Mouse (Mus musculus): ENCODE results near the gene Nova2.

The Nova2 gene

DNA sequence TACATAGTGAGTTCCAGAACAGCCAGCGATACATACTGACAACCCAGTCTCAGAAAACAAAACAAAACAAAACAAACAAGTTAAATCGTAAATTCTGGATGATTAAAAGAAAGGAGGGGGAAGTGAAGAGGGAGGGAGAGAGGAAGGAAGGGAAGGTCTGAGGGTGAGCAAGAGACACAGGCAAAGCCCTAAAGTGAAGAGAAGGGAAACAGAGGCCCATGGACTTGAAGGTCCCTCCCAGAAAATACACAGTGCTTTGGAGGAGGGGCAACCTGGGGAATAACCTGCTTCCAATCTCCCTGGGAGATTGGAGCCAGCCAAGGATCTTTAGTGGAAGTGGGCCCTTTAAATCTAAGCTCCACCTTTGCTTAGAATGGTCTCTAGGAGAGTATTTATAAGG, 61.4 kb downstream of the Nova2 start, which contains the start of gene Nanos2:
TSS of gene Nanos2 (plus strand) at position 301 of the 400 bp plus-strand sequence.
- no peak for DNase-seq (ENCODE audit: low spot score)

DNA sequence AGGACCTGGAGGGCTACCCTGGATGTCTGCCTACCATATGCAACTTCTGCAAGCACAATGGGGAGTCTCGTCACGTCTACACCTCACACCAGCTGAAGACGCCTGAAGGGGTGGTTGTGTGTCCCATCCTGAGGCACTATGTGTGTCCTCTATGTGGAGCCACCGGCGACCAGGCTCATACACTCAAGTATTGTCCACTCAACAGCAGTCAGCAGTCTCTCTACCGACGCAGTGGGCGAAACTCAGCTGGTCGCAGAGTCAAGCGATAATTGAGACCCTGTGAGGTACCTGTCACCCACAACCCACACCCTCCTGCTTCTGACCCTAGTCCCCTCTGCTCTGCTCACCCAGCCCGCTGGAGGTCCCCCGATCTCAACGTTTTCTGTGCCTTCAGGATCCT, 62.1 kb downstream of the Nova2 start:
- no peak for DNase-seq (ENCODE audit: low spot score)

DNA sequence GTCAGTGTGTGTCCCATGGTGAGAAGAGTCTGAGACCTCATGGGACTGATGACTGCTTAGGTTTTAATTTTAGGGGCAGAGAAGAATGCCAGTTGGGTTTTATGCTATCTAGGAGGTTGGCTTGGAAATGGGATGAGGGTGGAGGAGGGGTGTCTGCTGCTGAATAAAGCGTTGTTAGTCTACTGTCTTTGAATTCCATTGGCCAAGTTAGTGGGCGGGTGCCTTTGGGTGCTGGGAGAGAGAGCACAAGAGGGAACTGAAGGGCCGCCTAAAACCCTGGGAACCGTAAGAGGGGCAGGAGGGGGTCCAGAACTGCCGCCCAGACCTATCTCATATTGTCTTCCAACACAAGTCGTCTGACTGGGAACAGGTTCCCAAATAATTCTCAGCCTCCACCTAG, 63.1 kb downstream of the Nova2 start:
- no peak for DNase-seq (ENCODE audit: low spot score)

DNA sequence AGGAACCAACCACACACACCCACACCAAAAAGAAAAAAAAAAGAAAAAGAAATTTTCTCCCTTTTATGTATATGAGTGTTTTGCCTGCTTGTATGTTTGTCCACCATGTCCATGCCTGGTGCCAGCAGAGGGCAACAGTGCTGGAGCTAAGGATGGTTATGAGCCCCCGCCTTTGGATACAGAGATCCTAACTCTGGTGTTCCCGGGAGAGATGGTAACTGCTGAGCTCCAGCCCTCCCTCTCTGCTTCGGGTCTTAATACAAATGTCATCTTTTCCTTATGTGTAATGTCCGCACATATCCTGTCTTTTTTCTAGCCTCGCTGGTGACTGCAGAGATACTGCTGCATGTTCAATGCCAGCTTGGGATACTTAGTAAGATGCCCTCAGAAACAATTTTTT, 64.3 kb downstream of the Nova2 start:
- no peak for DNase-seq (ENCODE audit: low spot score)

DNA sequence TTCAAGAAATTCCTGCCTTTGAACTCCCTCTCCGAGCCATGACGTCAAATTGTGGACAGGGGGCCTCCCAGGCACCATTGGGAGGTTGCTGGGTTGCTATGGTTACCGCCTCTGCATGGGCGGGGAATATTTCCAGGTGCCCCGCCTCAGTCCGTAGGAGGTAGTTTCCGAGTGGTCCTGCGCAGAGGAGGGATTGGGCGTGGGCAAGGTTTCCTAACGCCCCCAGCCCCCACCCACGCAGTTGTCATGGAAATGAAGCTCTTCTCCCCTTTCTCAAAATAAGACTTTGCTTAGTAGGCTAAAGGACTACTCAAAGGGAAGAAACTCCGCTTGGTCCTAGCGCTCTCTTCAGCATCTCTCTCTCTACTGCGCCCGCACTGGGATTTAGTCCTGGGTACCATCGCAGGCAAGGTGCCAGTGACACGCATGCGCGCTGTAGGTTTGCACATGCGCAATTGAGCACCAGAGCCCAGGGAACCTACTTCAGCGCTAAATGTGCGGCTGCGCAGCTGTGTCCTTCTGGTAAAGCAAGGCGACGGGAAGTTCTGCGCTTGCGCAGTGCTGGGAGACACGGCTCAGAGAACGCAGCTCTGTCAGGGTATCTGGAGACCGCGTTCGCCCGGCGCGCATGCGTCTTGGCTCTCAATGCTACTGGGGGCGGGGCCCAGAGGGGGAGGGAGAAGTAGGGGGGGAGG, 65.1 kb downstream of the Nova2 start, which contains the start of gene Mypop:
TSS of gene Mypop (plus strand) at position 645 of the 695 bp plus-strand sequence.
- DNase-seq (ENCODE audit: low spot score): peak; percentile 100

DNA sequence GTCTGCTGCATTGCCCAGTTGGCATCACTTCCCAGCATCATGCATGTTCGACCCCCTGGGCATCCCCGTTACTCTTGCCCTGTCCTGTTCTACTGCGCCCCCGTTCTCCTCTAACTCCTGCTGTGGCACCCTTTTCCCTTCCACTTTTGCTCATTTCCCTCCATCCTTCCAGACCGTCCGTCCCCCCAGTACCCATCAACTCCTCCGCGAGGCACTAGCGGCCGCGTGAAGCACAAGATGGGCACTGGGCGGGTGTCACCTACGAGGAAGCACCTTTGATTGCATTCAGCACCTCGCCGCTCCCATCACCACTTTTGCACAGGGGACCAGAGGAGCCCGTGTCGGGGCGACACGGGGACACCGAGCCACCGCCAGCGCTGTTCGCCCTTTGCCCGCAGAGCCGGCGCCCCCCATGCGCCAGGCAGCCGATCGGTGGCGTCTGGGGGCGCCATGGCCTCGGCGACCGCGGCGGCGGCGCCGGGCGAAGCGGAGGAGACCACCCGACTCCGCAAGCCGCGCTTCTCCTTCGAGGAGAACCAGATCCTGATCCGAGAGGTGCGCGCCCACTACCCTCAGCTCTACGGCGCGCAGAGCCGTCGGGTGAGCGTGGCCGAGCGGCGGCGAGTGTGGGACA, 66.1 kb downstream of the Nova2 start:
- no peak for DNase-seq (ENCODE audit: low spot score)

DNA sequence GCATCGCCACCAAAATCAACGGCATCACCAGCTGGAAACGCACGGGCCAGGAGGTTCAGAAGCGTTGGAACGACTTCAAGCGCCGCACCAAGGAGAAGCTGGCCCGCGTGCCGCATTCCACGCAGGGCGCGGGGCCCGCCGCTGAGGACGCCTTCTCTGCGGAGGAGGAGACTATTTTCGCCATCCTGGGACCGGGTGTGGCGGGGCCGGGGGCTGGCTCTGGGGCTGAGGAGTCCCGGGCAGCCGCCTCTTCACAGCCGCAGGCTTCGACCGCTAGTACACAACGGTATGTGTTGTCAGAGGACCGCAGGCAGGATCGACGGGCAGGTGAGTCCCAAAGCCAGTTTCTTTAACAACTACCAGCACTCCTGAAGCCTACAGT, 66.6 kb downstream of the Nova2 start:
- no peak for DNase-seq (ENCODE audit: low spot score)

DNA sequence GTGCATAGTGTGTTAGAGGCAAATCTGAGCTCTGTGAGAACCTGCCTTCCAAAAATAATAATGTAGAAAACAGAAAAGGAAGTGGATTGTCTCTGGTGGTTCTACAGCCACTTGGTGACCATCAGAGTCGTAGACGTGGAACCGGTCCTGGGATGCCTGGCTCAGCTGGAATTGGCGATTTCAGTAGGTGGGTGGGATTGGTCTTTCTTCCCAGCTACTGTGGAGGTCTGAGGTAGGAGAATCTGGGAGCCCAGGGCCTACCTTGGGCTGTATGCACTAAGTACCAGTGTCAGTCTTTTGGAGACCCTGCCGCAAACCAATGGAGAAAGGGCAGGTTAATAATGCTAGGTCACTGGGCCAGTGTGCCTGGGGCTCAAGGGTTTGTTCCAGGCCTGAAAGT, 67.3 kb downstream of the Nova2 start:
- DNase-seq (ENCODE audit: low spot score): no peak

DNA sequence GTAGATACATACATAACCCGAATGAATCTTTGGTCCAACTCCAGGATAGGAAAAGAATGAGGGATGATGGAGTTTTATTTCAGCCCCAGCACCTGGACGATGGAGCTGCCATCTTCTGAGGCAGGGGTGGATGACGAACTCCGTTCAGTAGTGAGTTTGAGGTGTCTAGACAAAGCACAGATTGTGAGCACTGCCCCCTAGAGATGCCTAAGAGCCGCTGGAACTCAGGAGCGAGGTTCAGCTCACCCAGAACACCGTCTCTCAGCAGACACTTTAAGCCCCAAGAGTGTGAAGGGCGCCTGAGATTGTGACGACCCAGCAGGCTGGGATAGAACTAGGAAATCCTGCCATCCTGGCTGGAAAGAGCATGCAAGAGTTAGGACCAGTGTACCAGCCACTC, 73.1 kb downstream of the Nova2 start:
- no peak for DNase-seq (ENCODE audit: low spot score)

DNA sequence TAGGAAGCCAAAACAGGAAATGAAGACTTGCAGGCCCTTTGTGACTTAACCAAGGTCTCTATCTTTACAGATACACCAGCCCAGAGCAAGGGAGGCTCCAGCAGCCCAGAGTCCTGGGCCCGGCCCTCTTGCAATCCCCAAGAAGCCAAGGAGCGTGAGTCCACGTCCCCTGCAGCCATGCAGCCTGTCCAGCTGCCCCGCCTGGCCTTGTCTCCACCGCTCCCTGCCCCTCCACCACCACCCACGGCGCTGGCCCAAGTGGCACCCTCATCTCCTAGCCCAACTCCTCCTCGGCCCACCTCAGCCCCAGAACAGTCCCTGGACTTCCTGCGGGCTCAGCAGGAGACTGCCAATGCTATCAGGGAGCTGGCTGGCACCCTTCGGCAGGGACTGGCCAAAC, 74.7 kb downstream of the Nova2 start:
- DNase-seq (ENCODE audit: low spot score): no peak

DNA sequence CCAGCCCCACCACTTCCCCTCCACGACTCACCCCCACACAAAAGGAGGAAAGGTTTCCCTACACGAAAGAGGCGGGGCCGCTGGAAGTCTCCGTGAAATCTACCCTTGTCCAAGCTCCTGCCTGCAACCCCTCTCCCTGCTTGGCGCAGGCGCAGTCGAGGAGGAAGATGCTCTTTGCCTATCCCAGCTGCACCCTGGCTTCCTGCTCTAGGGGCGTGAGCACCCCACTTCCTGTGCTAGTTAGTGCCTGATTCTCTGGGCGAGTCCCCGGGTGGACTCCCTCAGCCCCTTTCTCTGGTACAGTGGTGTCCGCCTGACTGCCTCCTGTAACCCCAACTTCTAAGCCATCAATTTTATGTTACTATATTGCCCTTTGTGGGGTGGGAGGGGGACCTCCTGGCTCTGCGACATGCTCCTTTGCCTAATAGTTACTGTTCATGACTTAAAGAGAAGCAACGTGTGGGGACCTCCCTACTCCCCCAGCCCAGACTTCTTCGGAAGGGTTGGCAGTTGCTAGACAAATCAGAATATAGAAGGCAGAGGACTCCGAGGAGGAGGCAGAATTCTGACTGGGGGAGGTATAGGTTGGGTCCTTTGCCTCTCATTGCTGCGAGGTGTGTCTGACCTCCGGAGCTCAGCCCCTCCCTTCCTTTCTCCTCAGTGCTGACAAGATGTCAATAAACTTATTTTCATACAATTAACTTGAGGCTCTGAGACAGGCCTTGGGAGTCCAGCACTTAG, 75.5 kb downstream of the Nova2 start:
- peak; percentile 65 for DNase-seq (ENCODE audit: low spot score)

DNA sequence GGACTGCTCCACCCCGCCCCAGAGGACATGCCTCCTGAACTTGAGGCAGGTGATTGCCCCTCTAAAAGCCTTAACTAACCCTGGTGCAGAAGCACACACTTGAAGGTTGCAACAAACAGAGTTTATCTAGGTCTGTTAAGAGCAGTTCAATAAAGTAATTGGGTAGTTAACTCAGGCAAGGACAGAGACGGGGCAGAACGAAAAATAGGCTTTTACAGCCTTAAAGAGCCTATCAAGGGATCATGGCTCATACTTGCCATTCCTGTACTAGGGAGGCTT, 76.1 kb downstream of the Nova2 start:
- no peak for DNase-seq (ENCODE audit: low spot score)

DNA sequence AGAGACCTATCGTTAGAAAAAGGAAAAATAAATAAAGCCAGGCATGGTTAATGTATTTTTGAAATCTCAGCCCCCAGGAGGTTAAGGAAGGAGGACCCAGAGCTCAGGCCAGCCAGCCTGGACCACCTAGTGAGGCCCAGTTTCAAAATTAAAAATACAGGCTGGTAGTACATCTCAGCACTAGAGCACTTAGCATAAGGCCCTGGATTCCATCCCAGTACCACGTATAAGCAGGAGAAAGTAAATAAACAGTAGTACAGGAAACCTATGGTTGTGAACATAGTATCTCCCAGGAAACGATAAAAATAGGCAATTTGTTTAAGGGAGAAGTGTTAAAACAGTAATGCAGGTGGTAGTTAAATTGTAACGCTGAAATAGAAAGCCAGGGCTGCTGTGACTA, 76.4 kb downstream of the Nova2 start:
- no peak for DNase-seq (ENCODE audit: low spot score)

DNA sequence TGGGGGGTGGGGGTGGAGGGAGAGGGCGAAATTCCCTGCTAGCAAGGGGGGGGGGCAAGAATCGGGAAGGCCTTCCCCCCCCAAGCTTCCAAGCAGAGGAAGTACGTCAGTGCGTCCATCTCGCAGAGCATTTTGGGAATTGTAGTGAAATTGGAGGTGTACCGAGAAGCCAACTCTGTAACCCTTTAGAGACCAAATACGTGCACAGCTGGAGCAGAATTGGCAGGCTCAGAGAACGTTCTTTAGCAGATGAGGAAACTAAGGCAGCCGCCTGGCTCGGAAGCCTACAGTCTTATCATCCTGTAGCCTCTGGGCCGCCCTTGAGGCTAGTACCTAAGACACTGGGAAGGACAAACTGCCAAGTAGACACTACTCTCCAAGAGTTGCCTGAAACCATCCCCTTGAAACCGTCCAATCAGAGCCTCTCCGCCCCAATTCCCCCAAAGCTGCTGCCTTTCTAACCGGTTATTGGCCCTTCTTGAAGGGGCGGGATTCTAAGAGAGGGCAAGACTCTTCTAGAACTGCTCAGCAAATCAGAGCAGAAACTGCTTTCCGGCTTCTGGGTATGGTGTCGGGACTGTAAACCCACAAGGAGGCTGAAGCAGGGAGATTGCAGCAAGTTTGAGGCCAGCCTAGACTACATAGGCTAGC, 77.3 kb downstream of the Nova2 start:
- peak; percentile 95 for DNase-seq (ENCODE audit: low spot score)

DNA sequence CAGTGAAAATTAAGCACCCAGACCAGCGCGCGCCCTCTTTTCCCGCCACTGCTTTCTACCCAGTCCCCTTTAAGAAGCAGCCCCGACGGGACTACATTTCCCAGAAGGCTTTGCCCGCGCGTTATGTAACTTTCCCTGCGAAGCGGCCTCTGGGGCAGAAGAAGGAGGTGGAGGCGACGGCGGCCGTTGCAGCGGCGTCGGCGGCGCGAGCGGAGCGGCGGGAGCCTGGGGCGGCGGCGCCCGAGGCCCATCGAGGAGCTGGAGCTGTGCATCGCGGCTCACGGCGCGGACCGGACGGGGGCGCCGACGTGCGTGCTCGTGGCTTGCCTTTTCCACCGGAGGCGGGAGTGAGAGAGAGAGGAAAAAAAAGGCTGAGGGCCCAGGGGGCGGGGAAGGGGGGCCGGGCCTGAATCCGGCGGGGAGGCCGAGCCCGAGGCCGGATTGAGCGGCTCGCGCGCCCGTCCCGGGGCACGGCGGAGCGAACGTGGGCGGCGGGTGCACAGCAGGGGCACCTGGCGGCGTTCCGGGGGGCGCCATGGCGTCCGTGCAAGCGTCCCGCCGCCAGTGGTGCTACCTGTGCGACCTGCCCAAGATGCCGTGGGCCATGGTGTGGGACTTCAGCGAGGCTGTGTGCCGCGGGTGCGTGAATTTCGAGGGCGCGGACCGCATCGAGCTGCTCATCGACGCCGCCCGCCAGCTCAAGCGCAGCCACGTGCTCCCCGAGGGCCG, 78.4 kb downstream of the Nova2 start, which contains the start of gene Irf2bp1:
TSS of gene Irf2bp1 (plus strand) at position 143 of the 729 bp plus-strand sequence.
- DNase-seq (ENCODE audit: low spot score): peak; percentile 98

DNA sequence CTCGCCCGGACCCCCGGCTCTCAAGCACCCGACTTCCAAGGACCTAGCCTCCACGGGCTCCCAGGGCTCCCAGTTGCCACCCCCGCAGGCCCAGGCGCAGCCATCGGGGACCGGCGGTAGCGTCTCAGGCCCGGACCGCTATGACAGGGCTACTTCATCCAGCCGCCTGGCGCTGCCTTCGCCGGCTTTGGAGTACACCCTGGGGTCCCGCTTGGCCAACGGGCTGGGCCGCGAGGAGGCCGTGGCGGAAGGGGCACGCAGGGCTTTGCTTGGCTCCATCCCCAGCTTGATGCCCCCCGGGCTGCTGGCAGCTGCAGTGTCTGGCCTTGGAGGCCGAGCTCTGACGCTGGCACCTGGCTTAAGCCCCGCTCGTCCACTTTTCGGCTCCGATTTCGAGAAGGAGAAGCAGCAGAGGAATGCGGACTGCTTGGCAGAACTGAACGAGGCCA, 79.0 kb downstream of the Nova2 start:
- DNase-seq (ENCODE audit: low spot score): no peak

DNA sequence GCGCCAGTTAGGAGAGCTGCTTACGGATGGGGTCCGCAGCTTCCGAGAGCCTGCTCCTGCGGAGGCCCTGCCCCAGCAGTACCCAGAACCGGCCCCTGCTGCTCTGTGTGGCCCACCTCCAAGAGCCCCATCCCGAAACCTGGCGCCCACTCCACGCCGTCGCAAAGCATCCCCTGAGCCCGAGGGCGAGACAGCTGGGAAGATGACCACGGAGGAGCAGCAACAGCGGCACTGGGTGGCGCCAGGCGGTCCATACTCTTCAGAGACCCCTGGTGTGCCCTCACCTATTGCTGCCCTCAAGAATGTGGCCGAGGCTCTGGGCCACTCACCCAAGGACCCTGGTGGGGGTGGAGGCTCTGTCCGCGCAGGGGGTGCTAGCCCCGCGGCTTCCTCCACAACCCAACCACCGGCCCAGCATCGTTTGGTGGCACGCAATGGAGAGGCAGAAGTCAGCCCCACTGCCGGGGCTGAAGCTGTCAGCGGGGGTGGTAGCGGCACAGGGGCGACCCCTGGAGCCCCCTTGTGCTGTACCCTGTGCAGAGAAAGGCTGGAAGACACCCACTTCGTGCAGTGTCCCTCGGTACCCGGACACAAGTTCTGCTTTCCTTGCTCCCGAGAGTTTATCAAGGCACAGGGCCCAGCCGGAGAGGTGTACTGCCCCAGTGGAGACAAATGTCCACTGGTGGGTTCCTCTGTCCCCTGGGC, 79.9 kb downstream of the Nova2 start:
- no peak for DNase-seq (ENCODE audit: low spot score)

DNA sequence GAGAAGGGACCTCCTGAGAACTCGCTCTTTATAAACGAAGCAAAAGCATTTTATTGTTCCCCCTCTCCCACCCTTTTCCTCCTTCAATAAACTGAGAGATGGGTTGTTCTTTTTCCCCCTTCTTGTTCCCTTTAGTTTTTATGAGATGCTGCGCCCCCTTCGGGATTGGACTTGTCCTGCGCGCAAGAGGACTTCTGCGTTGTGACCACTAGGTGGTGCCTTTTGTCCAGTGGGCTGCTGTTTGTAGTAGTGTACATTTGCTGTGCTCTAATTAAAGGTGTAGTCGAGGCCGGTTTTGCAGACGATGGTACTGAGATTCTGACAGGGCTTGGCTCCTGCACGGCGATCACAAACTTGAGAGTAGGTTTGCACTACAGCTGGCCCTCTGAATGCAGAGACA, 80.8 kb downstream of the Nova2 start:
- DNase-seq (ENCODE audit: low spot score): peak; percentile 94

DNA sequence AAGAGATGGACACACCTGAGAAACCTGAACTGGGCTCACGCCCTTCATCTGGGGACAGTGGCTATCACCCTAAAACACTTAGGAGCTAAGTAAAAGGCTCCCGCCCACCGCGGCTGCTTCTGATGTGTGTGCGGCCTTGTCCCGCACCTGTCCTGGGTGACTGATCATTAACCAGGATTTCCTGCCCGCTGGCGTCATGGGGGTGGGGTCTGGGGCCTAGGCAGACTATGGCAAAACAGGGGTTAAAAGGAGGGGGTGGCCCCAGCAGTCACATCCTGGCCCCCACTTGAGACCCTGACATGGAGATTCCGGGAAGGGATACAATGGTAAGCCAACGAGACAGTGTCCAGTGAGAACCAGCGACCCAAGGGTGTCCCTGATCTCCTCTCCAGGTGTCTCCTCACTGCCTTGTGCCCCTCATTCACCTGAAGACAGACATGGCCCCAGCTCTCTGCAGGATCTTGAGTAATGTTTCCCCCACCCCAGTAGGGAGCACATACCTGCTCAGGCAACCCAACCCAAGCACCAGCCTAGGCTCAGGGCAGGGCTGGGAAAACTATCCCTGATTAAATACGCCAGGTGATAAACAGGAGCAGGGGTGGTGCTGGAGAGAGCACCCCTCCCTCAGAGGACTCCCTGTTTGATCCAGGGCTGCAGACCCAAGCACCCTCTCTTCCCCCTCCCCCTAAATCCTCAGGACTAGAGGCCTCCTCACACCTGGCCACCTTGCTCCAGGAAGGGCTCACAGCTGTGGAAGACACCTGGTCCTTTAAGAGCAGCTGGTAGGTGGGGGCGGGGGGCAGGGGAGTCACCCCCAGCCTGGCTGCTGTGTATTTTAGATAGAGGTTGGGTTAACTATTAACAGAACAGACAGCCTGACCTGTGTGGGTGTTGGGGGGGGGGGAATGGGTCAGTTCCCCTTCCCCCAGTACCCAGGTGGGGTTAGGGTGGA, 81.6 kb downstream of the Nova2 start:
- no peak for DNase-seq (ENCODE audit: low spot score)

DNA sequence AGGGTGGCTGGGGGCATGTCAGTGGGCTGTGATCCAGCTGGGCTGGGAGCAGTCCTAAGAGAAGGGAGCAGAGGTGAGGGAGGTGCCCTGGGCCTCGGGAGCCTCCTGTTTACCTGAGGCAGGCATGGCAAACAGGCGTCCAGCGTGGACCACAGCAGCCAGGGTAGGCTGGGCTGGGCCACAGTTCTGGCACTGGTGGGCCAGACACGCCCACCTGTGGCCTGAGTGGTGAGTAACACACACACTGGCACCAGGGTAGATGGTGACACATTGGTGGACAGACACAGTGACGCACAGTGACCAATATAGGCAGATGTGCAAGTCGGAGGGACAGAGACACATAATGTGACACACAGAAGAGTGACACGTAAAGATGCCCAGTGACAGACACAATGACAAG, 84.9 kb downstream of the Nova2 start:
- no peak for DNase-seq (ENCODE audit: low spot score)
